Mouse (Mus musculus) liver, adult 2 months (tissue): ENCODE data around the gene Mgme1. TPM values are rescaled to one million over a fixed set of nuclear protein-coding genes. Genes with fewer than 3 reads are reported as not detected.

Source experiments
- DNase-seq: peaks from one replicate; pipeline ENCODE4 v3.0.0-alpha.2; 2011; ENCODE audit warnings: low read depth, low spot score; ENCODE audit errors: extremely low read depth
- H3K27ac ChIP-seq: fragments of 200-500 bp; replicated peaks from 2 replicates; pipeline ENCODE4 v1.5.1; 2012; ENCODE audit warnings: low read depth, mild to moderate bottlenecking, control low read depth, inconsistent platforms, low read length; ENCODE audit not compliant: insufficient read depth
- H3K27me3 ChIP-seq: fragments of 200-500 bp; 2 replicates; pipeline ENCODE4 v1.6.1; 2012; ENCODE audit warnings: mild to moderate bottlenecking, moderate library complexity, low read length, inconsistent platforms; ENCODE audit not compliant: control insufficient read depth, insufficient read depth
- H3K36me3 ChIP-seq: fragments of 200-500 bp; 2 replicates; pipeline ENCODE4 v1.6.1; 2012; ENCODE audit warnings: low read length, inconsistent platforms; ENCODE audit not compliant: control insufficient read depth, insufficient read depth
- H3K4me1 ChIP-seq: fragments of 200-500 bp; 2 replicates; pipeline ENCODE4 v1.6.1; 2011; ENCODE audit warnings: low read length; ENCODE audit not compliant: control insufficient read depth, insufficient read depth
- H3K4me3 ChIP-seq: fragments of 200-500 bp; 2 replicates; pipeline ENCODE4 v1.5.1; 2011; ENCODE audit warnings: low read depth, mild to moderate bottlenecking, control low read depth, low read length, moderate library complexity; ENCODE audit not compliant: insufficient read depth
- H3K79me2 ChIP-seq: fragments of 200-500 bp; 2 replicates; pipeline ENCODE4 v1.6.1; 2012; ENCODE audit warnings: inconsistent platforms, mild to moderate bottlenecking, low read length, moderate library complexity; ENCODE audit not compliant: control insufficient read depth, insufficient read depth
- H3K9ac ChIP-seq: fragments of 200-500 bp; 2 replicates; pipeline ENCODE4 v1.6.1; 2012; ENCODE audit warnings: low read depth, mild to moderate bottlenecking, control low read depth, inconsistent platforms, low read length
- CTCF ChIP-seq: fragments of 200-500 bp; IDR thresholded peaks from 2 replicates; pipeline ENCODE4 v1.5.1; 2011; ENCODE audit warnings: low read depth, low read length, control low read depth
- POLR2A ChIP-seq: fragments of 200-500 bp; IDR thresholded peaks from 2 replicates; pipeline ENCODE4 v1.6.1; 2011; ENCODE audit warnings: low read length, control low read depth; ENCODE audit not compliant: insufficient read depth; ENCODE audit errors: extremely low read depth
- WGBS: fragments of 180-500 bp; shearing (Covaris S2); methylation state at CpG from one replicate; pipeline ENCODE4 v1.1.7; 2018; 5-methylcytosine and 5-hydroxymethylcytosine counted together
- polyA plus RNA-seq: library from polyadenylated mRNA; depleted of rRNA; stranded (reverse); fragments of >200 nt; gene quantifications from 2 replicates; pipeline ENCODE4 v1.2.3, GENCODE M21; 2012
- total RNA-seq: library from RNA; depleted of rRNA; stranded (reverse); fragments of >200 nt; gene quantifications from 2 replicates; pipeline ENCODE4 v1.2.3, GENCODE M21; 2014

Gene Mgme1
- total and polyA plus RNA-seq, 2 experiments = 3.0 to 7.2 TPM

- TF ChIP-seq POLR2A = no peak
- TF ChIP-seq CTCF = no peak
- Histone ChIP-seq H3K79me2 (no peaks in the 10 kb centered on the region), H3K4me3 (no peak overlapping the region; the same call in 1 of the 2 replicates), H3K27me3 (no peaks in the 10 kb centered on the region), H3K4me1 (peaks cover 5% of the 10 kb centered on the region), H3K9ac (peak overlapping the region; percentile 58), H3K36me3 (no peaks in the 10 kb centered on the region), H3K27ac (peak overlapping the region; percentile 47; the same call in 1 of the 2 replicates)
- DNase-seq = peak; percentile 88
- WGBS = 6% methylated on average over 7 of the region's 7 CpGs
Measured at GRCm38 (mm10) chr2:144230498-144230897, 40.0 kb upstream of the Mgme1 start.

DNA sequence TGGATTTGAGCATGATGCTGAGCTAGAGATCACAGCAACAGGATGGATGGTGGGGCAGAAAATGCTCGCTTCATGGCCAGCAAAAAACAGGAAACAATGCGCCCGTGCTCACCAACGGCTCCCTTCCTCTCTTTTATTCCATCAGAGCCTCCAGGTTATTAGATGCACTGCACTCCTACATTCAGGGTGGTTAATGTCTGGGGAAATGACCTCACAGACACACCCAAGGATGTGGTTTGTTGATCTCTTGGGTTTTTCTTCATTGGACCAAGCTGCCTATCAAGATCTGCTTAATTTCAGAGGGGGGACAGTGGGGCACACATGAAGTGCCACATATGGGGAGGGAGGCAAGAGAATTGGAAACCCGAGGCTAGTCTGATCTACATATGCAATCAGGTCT is 39.3 kb upstream of the Mgme1 start:
- H3K79me2 ChIP-seq = no peaks in the 10 kb centered on the region
- TF ChIP-seq CTCF (no peak), POLR2A (no peak)
- DNase-seq = no peak
- no peak overlapping the region for H3K9ac ChIP-seq
- H3K27me3 ChIP-seq = no peaks in the 10 kb centered on the region
- H3K4me3 ChIP-seq = no peak overlapping the region
- 63% methylated on average over 5 of the region's 5 CpGs for WGBS
- peaks cover 5% of the 10 kb centered on the region for H3K4me1 ChIP-seq
- H3K27ac ChIP-seq = no peak overlapping the region
- H3K36me3 ChIP-seq = no peaks in the 10 kb centered on the region

DNA sequence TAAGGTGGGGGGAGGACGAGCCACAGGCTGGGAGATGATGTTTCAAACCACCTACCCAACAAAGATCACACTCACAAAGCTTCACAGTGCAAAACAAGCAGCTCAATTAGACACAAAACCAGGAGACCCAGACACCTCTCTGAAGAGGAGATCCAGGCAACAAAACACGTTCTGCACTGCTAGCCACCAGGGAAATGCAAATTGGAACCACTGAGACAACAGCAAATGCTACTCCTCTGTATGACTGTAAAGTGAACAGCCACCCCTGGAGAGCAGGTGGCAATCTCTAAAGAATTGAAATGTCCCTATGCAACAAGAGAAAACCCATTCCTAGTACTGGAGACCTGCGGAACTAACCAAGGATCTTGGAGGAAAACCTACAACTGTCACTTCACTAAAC is 36.9 kb upstream of the Mgme1 start:
- Histone ChIP-seq H3K79me2 (no peaks in the 10 kb centered on the region), H3K36me3 (no peaks in the 10 kb centered on the region), H3K27ac (no peak overlapping the region), H3K9ac (no peak overlapping the region), H3K4me3 (no peak overlapping the region), H3K27me3 (no peaks in the 10 kb centered on the region), H3K4me1 (peaks cover 5% of the 10 kb centered on the region)
- TF ChIP-seq POLR2A = no peak
- TF ChIP-seq CTCF = no peak
- WGBS = 81% methylated on average over 3 of the region's 3 CpGs
- DNase-seq = no peak

- 83% methylated on average over 3 of the region's 3 CpGs for WGBS
Measured at GRCm38 (mm10) chr2:144235776-144236175, 34.7 kb upstream of the Mgme1 start.

GRCm38 (mm10) chr2:144236791-144237584 is 33.5 kb upstream of the Mgme1 start:
- TF ChIP-seq CTCF (no peak), POLR2A (no peak)
- 61% methylated on average over 9 of the region's 9 CpGs for WGBS
- Histone ChIP-seq H3K79me2 (no peaks in the 10 kb centered on the region), H3K4me3 (no peak overlapping the region), H3K27me3 (no peaks in the 10 kb centered on the region), H3K4me1 (no peaks in the 10 kb centered on the region; the same call in 1 of the 2 replicates), H3K27ac (no peak overlapping the region), H3K9ac (no peak overlapping the region), H3K36me3 (no peaks in the 10 kb centered on the region)
- DNase-seq = no peak

More at GRCm38 (mm10) chr2:144235776-144236175, 34.7 kb upstream of the Mgme1 start:
- Histone ChIP-seq H3K4me3 (no peak overlapping the region), H3K4me1 (peaks cover 2% of the 10 kb centered on the region), H3K9ac (no peak overlapping the region), H3K27me3 (no peaks in the 10 kb centered on the region), H3K79me2 (no peaks in the 10 kb centered on the region), H3K36me3 (no peaks in the 10 kb centered on the region), H3K27ac (no peak overlapping the region)
- TF ChIP-seq CTCF (no peak), POLR2A (no peak)
- DNase-seq = no peak

GRCm38 (mm10) chr2:144238341-144238740 is 32.1 kb upstream of the Mgme1 start:
- no peaks in the 10 kb centered on the region for H3K79me2 ChIP-seq
- H3K4me1 ChIP-seq = no peaks in the 10 kb centered on the region; the same call in 1 of the 2 replicates
- DNase-seq = no peak
- H3K36me3 ChIP-seq = no peaks in the 10 kb centered on the region
- no peak overlapping the region for H3K4me3 ChIP-seq
- no peaks in the 10 kb centered on the region for H3K27me3 ChIP-seq
- 89% methylated on average over 6 of the region's 6 CpGs for WGBS
- no peak overlapping the region for H3K27ac ChIP-seq
- no peak for TF ChIP-seq POLR2A
- no peak for TF ChIP-seq CTCF
- H3K9ac ChIP-seq = no peak overlapping the region
